Comparison of ENCODE assay signal across 15 mouse cellular contexts in the genomic region with DNA sequence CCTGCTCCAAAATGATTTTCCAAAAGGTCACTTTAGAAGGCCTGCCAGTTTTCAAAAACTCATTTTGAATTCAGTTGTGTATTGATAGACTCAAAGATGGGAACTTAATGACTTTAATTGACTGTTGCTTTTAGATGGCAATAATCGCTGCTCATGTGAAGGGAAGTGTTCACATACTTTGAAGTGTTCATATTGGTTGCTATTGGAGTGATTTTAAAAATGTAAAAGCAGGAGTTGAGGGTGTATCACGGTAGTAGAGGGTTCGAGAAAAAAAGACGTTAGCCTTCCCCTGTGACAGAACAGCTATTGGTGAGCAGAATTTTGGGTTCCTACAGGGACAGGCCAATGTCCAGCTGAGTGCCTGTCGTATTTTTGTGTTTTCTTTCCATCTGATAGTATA. TPM values are rescaled to one million over a fixed set of nuclear protein-coding genes. Genes with fewer than 3 reads are reported as not detected.
"Had no signal": no experiment of that assay in that cellular context is flagged by ENCODE, and none has a peak within 500 bp of the region (broad histone marks: within the 10 kb centered on the region; RNA-seq: fewer than 3 reads in every experiment).

TSS of gene Acsm5 (plus strand) at position 301 of the 400 bp plus-strand sequence.

- H3K4me3 ChIP-seq: midbrain, embryonic 10.5 days; midbrain, embryonic 12.5 days; myocyte; neural tube, embryonic 13.5 days; neural tube, embryonic 15.5 days had no signal

- H3K36me3 ChIP-seq: midbrain, embryonic 10.5 days; midbrain, embryonic 12.5 days; neural tube, embryonic 13.5 days; neural tube, embryonic 15.5 days had no signal

- H3K4me1 ChIP-seq: midbrain, embryonic 10.5 days; midbrain, embryonic 12.5 days; neural tube, embryonic 13.5 days; neural tube, embryonic 15.5 days had no signal

- H3K9ac ChIP-seq: lung, embryonic 14.5 days; midbrain, embryonic 12.5 days; neural tube, embryonic 13.5 days; neural tube, embryonic 15.5 days had no signal

- ATAC-seq: midbrain, embryonic 16.5 days had no signal

- H3K4me2 ChIP-seq: lung, embryonic 14.5 days; midbrain, embryonic 12.5 days; neural tube, embryonic 13.5 days; neural tube, embryonic 15.5 days had no signal

- H3K27ac ChIP-seq: midbrain, embryonic 10.5 days; midbrain, embryonic 12.5 days; neural tube, embryonic 13.5 days; neural tube, embryonic 15.5 days had no signal

- H3K9me3 ChIP-seq: midbrain, embryonic 10.5 days; midbrain, embryonic 12.5 days; neural tube, embryonic 13.5 days; neural tube, embryonic 15.5 days had no signal

- H3K27me3 ChIP-seq: midbrain, embryonic 12.5 days; neural tube, embryonic 13.5 days had no signal

RNA-seq across cellular contexts. Expression of gene Acsm5, which starts in this region (rescaled TPM):
- total RNA-seq: megakaryocyte, adult 5-6 weeks; megakaryocyte-erythroid progenitor cell, adult 5-6 weeks had no signal
- polyA plus RNA-seq: lung, embryonic 16.5 days; midbrain, embryonic 10.5 days; midbrain, embryonic 12.5 days; midbrain, embryonic 14.5 days; myocyte; neural tube, embryonic 11.5 days; neural tube, embryonic 13.5 days; stomach, embryonic 14.5 days; stomach, embryonic 16.5 days; thymus, postnatal 0 days had no signal
